ENCODE assay signal across 8 mouse cellular contexts in genomic region chr13:13968629-13969111, GRCm38 (mm10). TPM values are rescaled to one million over a fixed set of nuclear protein-coding genes. Genes with fewer than 3 reads are reported as not detected.
DNase-seq lines count a peak whose midpoint lies in the region; ATAC-seq and TF ChIP-seq lines count a peak whose summit lies in the region.

No protein-coding gene starts in this region.

- no peaks in the 10 kb centered on the region for H3K9me3 ChIP-seq in embryonic facial prominence, embryonic 14.5 days (ENCODE audit: control insufficient read depth, low read length)
- H3K9me3 ChIP-seq in liver, embryonic 13.5 days (replicated peaks) = no peaks in the 10 kb centered on the region
- H3K9me3 ChIP-seq in stomach, postnatal 0 days (ENCODE audit: control insufficient read depth, low read length) = no peaks in the 10 kb centered on the region

- H3K9ac ChIP-seq in embryonic facial prominence, embryonic 14.5 days (ENCODE audit: low read depth, low read length) = no peak overlapping the region
- peak overlapping the region; percentile 52 for H3K9ac ChIP-seq in liver, embryonic 13.5 days
- no peak overlapping the region for H3K9ac ChIP-seq in stomach, postnatal 0 days (ENCODE audit: low read length)

- DNase-seq in spleen, adult 12 weeks (ENCODE audit: low spot score) = peak; percentile 8
- DNase-seq in spleen, postnatal 14 days (ENCODE audit: low spot score in 2 of 2) = no peak
- peak; percentile 74 for DNase-seq in embryonic facial prominence, embryonic 14.5 days (ENCODE audit: low spot score)
- DNase-seq in liver, embryonic 13.5 days = peak; percentile 58
- DNase-seq in stomach, postnatal 0 days (ENCODE audit: low spot score) = peak; percentile 37
- DNase-seq in layer of hippocampus, adult 8-10 months (ENCODE audit: low spot score in 2 of 2) = no peak
- DNase-seq in layer of hippocampus, postnatal 10 days (ENCODE audit: low spot score in 2 of 2) = no peak
- DNase-seq in adrenal gland, postnatal 25 days = no peak

- 83% methylated on average over 4 of the region's 4 CpGs for WGBS in embryonic facial prominence, embryonic 14.5 days
- WGBS in liver, embryonic 13.5 days (ENCODE audit: insufficient replicate concordance) = 29% methylated on average over 4 of the region's 4 CpGs
- WGBS in stomach, postnatal 0 days = 56% methylated on average over 4 of the region's 4 CpGs

- peak; percentile 88 for ATAC-seq in embryonic facial prominence, embryonic 14.5 days (ENCODE audit: low read depth)
- peak; percentile 97 for ATAC-seq in liver, embryonic 13.5 days (ENCODE audit: low read depth)
- ATAC-seq in stomach, postnatal 0 days (ENCODE audit: low FRiP score, low TSS enrichment) = peak; percentile 99

- no peak overlapping the region for H3K4me2 ChIP-seq in embryonic facial prominence, embryonic 14.5 days (ENCODE audit: low read depth, low read length)
- peak overlapping the region; percentile 53 for H3K4me2 ChIP-seq in liver, embryonic 13.5 days
- no peak overlapping the region for H3K4me2 ChIP-seq in stomach, postnatal 0 days (replicated peaks; ENCODE audit: low read depth)

- no peak for TF ChIP-seq CTCF in stomach, postnatal 0 days (IDR thresholded peaks at IDR 0.05; ENCODE audit: low read depth)

- no peaks in the 10 kb centered on the region for H3K27me3 ChIP-seq in embryonic facial prominence, embryonic 14.5 days (replicated peaks; ENCODE audit: control insufficient read depth, insufficient read depth, low read length)
- H3K27me3 ChIP-seq in liver, embryonic 13.5 days = no peaks in the 10 kb centered on the region
- no peaks in the 10 kb centered on the region for H3K27me3 ChIP-seq in stomach, postnatal 0 days (ENCODE audit: control insufficient read depth, insufficient read depth, low read length)

- H3K4me3 ChIP-seq in embryonic facial prominence, embryonic 14.5 days (ENCODE audit: low read depth, low read length) = no peak overlapping the region
- H3K4me3 ChIP-seq in liver, embryonic 13.5 days (replicated peaks) = peak overlapping the region; percentile 7; the same call in 1 of the 2 replicates
- no peak overlapping the region for H3K4me3 ChIP-seq in stomach, postnatal 0 days (ENCODE audit: low read depth, low read length)

- H3K27ac ChIP-seq in embryonic facial prominence, embryonic 14.5 days (replicated peaks; ENCODE audit: low read depth, low read length) = no peak overlapping the region
- peak overlapping the region; percentile 85 for H3K27ac ChIP-seq in liver, embryonic 13.5 days
- peak overlapping the region; percentile 74 for H3K27ac ChIP-seq in stomach, postnatal 0 days (replicated peaks)

- H3K4me1 ChIP-seq in embryonic facial prominence, embryonic 14.5 days (ENCODE audit: control insufficient read depth, insufficient read depth, low read length) = no peaks in the 10 kb centered on the region
- peaks cover 46% of the 10 kb centered on the region for H3K4me1 ChIP-seq in liver, embryonic 13.5 days (replicated peaks)
- H3K4me1 ChIP-seq in stomach, postnatal 0 days (replicated peaks; ENCODE audit: control insufficient read depth, insufficient read depth) = no peaks in the 10 kb centered on the region

- peaks cover 15% of the 10 kb centered on the region for H3K36me3 ChIP-seq in embryonic facial prominence, embryonic 14.5 days (ENCODE audit: control insufficient read depth, insufficient read depth, low read length)
- H3K36me3 ChIP-seq in liver, embryonic 13.5 days = peaks cover 39% of the 10 kb centered on the region
- H3K36me3 ChIP-seq in stomach, postnatal 0 days (ENCODE audit: control insufficient read depth, insufficient read depth, low read length) = 0 out of 2 replicates have a peak, but pooled peaks cover 4% of the 10 kb centered on the region

- peak; percentile 26 for TF ChIP-seq EP300 in stomach, postnatal 0 days (optimal IDR thresholded peaks at IDR 0.05)

RNA-seq across cellular contexts. Expression of gene B3galnt2, which starts 14.4 kb away (rescaled TPM):
- polyA plus RNA-seq in embryonic facial prominence, embryonic 14.5 days (2014; fragmentation: Nextera tagmentation; extraction: Ambion mirVana) = 29.6 and 32.9 TPM in 2 replicates
- polyA plus RNA-seq in liver, embryonic 13.5 days (2015; fragmentation: Nextera tagmentation; extraction: Ambion mirVana) = 26.7 and 32.8 TPM in 2 replicates
- 17.4 and 18.0 TPM in 2 replicates for polyA plus RNA-seq in stomach, postnatal 0 days (2015; fragmentation: Nextera tagmentation; extraction: Ambion mirVana)
- 10 to 100 TPM; 16.1 to 21.5 (median 17.7) TPM for total RNA-seq in layer of hippocampus, adult 8-10 months (2022)
- total RNA-seq in layer of hippocampus, postnatal 10 days (2021) = 10 to 100 TPM; 13.0 to 15.4 TPM
- 25.6 and 26.0 TPM in 2 replicates for total RNA-seq in adrenal gland, postnatal 25 days (2021)

Comparison
In these comparisons a context has a peak if more than half of its experiments do, and no peak if none do; other contexts are left out.
1. DNase-seq: peak in spleen, adult 12 weeks (single experiment), embryonic facial prominence, embryonic 14.5 days (single experiment), liver, embryonic 13.5 days (single experiment) and stomach, postnatal 0 days (single experiment); none in spleen, postnatal 14 days (0 of 2), layer of hippocampus, adult 8-10 months (0 of 2), layer of hippocampus, postnatal 10 days (0 of 2) and adrenal gland, postnatal 25 days (single experiment).
2. Peak in every context shown above with its lines, with median percentiles within 50 percentile points of each other: ATAC-seq.